Mouse (Mus musculus) kidney, adult 8-10 months (tissue): ENCODE results near the gene Car1.
"Not testable (repeated sequence)": the region's sequence is repeated elsewhere in the genome, so short reads cannot be mapped to it uniquely, and the experiment has no call there.

Source experiments
- DNase-seq, 2 experiments: peaks; one replicate each; pipeline ENCODE4 v3.0.0; 2022

Car1 gene

GRCm38 (mm10) chr3:14782365-14782764 lies 25.8 kb downstream of the Car1 start:
- DNase-seq: not testable (repeated sequence)

GRCm38 (mm10) chr3:14780212-14780611 lies 28.0 kb downstream of the Car1 start:
- no peak for DNase-seq

- not testable (repeated sequence) for DNase-seq
These were observed 31.5 kb downstream of the Car1 start for GRCm38 (mm10) chr3:14776497-14777162.

- not testable (repeated sequence) for DNase-seq
These were observed 33.6 kb downstream of the Car1 start for GRCm38 (mm10) chr3:14774539-14774938.

- DNase-seq: not testable (repeated sequence)
These were observed 35.7 kb downstream of the Car1 start for GRCm38 (mm10) chr3:14772473-14772872.

- no peak for DNase-seq
These were observed 43.2 kb downstream of the Car1 start for GRCm38 (mm10) chr3:14764755-14765566.

- DNase-seq: no peak
These were observed 52.5 kb downstream of the Car1 start for GRCm38 (mm10) chr3:14755716-14756115.

GRCm38 (mm10) chr3:14746041-14746440 lies 62.1 kb downstream of the Car1 start:
- no peak for DNase-seq

GRCm38 (mm10) chr3:14738261-14738660 lies 69.9 kb downstream of the Car1 start:
- DNase-seq: no peak

- peak; percentile 11 to 26 for DNase-seq
These were observed 80.7 kb downstream of the Car1 start for GRCm38 (mm10) chr3:14727496-14727895.

- DNase-seq: not testable (repeated sequence)
These were observed 82.7 kb downstream of the Car1 start for GRCm38 (mm10) chr3:14725462-14725861.
